Mouse (Mus musculus): ENCODE data around the gene Cry1. TPM values are rescaled to one million over a fixed set of nuclear protein-coding genes. Genes with fewer than 3 reads are reported as not detected.
A peak's percentile ranks its signal among the peaks of the same experiment; 100 is the strongest.

Gene Cry1
- polyA plus RNA-seq, 1 experiment from 2014 or later, result 3.9 TPM

GRCm38 (mm10) chr10:85136573-85136972 lies 48.3 kb downstream of the Cry1 start:
- no peak overlapping the region for H3K27ac ChIP-seq
- WGBS (ENCODE audit: missing documents), result 98% methylated on average over 6 of the region's 6 CpGs
- H3K79me2 ChIP-seq (ENCODE audit: inconsistent target), result no peaks in the 10 kb centered on the region
- no peak overlapping the region for H3K4me3 ChIP-seq (ENCODE audit: inconsistent target)
- no peaks in the 10 kb centered on the region for H3K36me3 ChIP-seq (ENCODE audit: inconsistent target)

GRCm38 (mm10) chr10:85128453-85128852 lies 56.4 kb downstream of the Cry1 start:
- Histone ChIP-seq H3K4me3 (ENCODE audit: inconsistent target) (no peak overlapping the region), H3K27ac (no peak overlapping the region), H3K79me2 (ENCODE audit: inconsistent target) (no peaks in the 10 kb centered on the region), H3K36me3 (ENCODE audit: inconsistent target) (no peaks in the 10 kb centered on the region)
- WGBS (ENCODE audit: missing documents), result 13% methylated on average over 7 of the region's 7 CpGs

DNA sequence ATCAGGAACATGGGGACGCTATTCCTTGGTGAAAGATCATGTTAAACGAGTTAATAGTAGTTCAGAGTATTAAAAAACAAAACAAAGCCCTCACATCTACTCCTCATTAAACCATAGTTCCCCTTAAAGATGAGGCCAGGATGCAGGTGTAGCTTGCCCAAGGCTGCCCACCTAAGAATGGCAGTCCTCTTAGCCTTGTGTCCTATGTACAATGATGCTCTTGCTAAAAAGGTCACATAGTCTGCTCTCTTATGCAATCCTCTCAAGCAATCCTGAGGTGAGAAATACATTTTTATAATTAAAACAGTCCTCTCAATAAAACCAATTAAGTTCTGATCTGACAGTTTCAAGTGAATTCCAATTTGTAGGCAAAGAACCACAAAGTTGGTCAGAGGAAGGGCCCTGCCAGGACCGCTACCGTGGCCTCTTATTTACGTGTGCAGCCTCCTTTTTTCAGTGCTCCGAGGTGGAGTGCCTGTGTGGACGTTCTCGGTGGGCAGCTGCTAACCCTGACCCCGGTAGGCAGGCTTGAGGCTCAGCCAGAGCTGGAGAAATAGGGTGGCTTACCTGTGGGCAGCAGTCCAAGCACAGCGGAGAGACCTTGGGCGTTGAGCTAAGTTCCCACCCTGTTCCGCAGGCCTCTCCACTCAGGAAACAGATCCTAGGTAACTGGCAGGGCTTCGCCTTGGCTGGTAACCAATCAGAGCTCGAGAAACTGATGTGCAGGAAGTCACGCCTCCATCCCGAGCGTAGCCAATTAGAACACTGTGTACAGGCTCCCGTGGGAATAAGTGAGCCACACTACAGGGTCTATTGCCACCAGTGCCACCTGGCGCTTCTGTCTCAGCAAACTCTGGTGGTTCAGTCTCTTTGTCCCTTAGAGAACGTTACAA lies 57.2 kb downstream of the Cry1 start, which contains the start of gene Mterf2:
Gene Mterf2, minus strand, starts transcription at position 633 of the 893 bp plus-strand sequence.
- 16% methylated on average over 20 of the region's 20 CpGs for WGBS (ENCODE audit: missing documents)
- H3K4me3 ChIP-seq (ENCODE audit: inconsistent target), result peak within 1 kb of the TSS; percentile 25
- H3K36me3 ChIP-seq (ENCODE audit: inconsistent target), result no peaks in the 10 kb centered on the region
- H3K27ac ChIP-seq, result no peak within 1 kb of the TSS
- no peaks in the 10 kb centered on the region for H3K79me2 ChIP-seq (ENCODE audit: inconsistent target)

DNA sequence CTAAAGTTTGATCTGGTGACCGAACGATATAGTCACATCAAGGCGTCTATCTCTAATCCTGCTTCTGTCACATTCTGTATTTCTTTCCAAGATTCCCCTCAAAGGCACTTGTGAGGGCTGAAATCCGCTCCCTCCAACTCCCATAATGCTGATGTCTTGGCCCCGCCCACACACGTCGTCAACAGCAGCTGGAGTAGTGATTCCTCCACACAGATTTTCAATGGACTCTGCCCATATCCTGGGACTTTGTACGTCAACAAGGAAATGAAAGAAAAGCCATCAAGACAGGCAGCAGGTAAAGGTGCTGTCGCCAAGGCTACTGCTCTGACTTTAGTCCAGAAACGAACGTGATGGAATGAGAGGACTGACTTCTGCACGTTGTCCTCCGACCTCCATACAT lies 59.7 kb downstream of the Cry1 start:
- Histone ChIP-seq H3K27ac (no peak overlapping the region), H3K79me2 (ENCODE audit: inconsistent target) (no peaks in the 10 kb centered on the region), H3K36me3 (ENCODE audit: inconsistent target) (no peaks in the 10 kb centered on the region), H3K4me3 (ENCODE audit: inconsistent target) (no peak overlapping the region)
- 87% methylated on average over 13 of the region's 13 CpGs for WGBS (ENCODE audit: missing documents)

- WGBS (ENCODE audit: missing documents), result 94% methylated on average over 4 of the region's 4 CpGs
- H3K79me2 ChIP-seq (ENCODE audit: inconsistent target), result no peaks in the 10 kb centered on the region
- no peaks in the 10 kb centered on the region for H3K36me3 ChIP-seq (ENCODE audit: inconsistent target)
Measured at GRCm38 (mm10) chr10:85114409-85114808, 70.5 kb downstream of the Cry1 start.

DNA sequence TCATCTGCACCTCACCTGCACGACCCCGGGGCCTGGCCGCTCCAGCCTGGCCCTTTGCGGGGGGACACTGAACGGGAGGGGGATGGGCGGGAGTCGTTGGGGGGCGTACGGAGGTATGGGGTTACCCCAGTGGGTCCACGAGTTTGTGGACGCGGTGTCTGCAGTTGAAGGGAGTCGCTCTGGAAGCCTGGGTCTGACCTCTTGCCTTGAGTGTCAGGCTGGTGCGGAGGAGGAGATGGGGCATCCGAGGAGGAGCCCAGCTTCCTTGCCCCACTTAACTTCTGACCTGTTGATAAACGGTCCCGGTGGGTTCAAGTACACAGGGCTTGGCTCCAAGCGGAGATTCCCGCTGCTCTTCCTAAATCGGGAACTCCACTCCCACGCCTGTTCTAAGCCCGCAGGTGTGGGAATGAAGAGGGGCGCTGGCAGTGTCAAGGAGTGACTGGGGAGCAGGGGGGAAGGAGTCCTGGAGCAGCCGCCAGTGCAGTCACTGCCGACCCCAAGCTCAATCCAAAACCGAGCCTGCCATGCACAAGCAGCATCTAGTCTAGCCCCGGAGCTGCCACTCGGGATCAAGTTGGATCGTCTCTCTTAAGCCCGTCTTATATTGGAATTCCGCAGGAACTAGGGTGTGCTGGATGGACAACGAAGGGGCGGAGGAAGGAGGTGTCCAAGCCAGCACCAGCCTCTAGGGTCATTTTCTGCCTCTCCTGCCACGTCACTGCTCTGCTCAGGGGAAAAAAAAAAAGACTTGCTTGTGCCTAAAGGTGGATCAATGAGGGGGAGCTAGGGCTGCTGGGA lies 81.6 kb downstream of the Cry1 start:
- WGBS (ENCODE audit: missing documents), result 7% methylated on average over 31 of the region's 34 CpGs
- Histone ChIP-seq H3K4me3 (ENCODE audit: inconsistent target) (peak overlapping the region; percentile 50), H3K27ac (no peak overlapping the region), H3K79me2 (ENCODE audit: inconsistent target) (no peaks in the 10 kb centered on the region), H3K36me3 (ENCODE audit: inconsistent target) (no peaks in the 10 kb centered on the region)

More at GRCm38 (mm10) chr10:85114409-85114808, 70.5 kb downstream of the Cry1 start:
- H3K27ac ChIP-seq, result no peak overlapping the region
- no peak overlapping the region for H3K4me3 ChIP-seq (ENCODE audit: inconsistent target)

DNA sequence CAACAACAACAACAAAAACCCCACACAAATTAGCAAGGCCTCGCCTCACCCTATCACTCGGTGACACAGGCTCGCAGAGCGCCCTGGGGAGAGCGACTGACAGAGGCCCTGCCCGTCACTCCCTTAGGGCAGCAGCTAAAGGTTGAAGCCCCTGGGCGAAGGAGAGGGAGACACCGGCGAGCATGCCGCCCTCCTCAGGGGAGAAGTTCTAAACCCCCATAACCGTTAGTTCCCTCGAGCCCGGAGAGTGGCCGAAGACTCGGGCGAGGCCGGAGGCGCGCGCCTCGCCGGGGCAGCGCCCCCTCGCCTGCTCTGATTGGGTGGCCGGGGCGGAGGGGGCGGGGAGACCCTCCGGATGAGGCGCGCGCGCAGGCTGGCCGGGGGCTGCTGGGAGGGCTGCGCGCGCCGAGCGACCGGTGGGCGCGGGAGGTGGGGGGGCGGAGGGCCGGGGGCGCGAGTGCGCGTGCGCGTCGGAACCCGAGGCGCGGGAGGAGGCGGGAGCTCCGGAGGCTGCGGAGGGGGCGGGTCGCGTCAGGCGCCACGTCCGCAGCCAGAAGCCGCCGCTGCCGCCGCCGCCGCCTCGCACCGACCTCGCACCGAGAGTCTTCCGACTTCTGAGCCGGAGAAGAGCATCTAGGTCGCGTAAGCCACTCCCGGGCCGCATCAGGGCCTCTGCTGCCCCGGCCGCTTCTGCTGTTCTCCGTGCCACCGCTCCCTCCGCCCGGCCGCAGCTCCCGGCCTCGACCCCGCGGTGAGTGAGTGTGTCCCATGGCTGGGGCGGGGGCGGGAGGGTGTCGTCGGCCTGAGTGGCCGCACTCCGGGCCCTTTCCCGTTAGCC lies 82.4 kb downstream of the Cry1 start, which contains the start of the genes Fhl4 and Tmem263:
Gene Fhl4, minus strand, starts transcription at position 249 of the 838 bp plus-strand sequence.
Gene Tmem263, plus strand, starts transcription at position 381 of the 838 bp plus-strand sequence.
- H3K27ac ChIP-seq, result peak within 1 kb of the TSS; percentile 51
- WGBS (ENCODE audit: missing documents), result under 1% methylated on average over 51 of the region's 96 CpGs
- no peaks in the 10 kb centered on the region for H3K36me3 ChIP-seq (ENCODE audit: inconsistent target)
- H3K4me3 ChIP-seq (ENCODE audit: inconsistent target), result peak within 1 kb of the TSS; percentile 55
- H3K79me2 ChIP-seq (ENCODE audit: inconsistent target), result no peaks in the 10 kb centered on the region

- Histone ChIP-seq H3K27ac (peak overlapping the region; percentile 51), H3K36me3 (ENCODE audit: inconsistent target) (no peaks in the 10 kb centered on the region), H3K79me2 (ENCODE audit: inconsistent target) (no peaks in the 10 kb centered on the region), H3K4me3 (ENCODE audit: inconsistent target) (peak overlapping the region; percentile 55)
- WGBS (ENCODE audit: missing documents), result 19% methylated on average over 9 of the region's 10 CpGs
Measured at GRCm38 (mm10) chr10:85101841-85102240, 83.0 kb downstream of the Cry1 start.

Other genes starting within 250 kb of the Cry1 start
- 0.10 to 0.14 TPM in 2 of 3 replicates, not detected in the other for gene Fhl4, start 82.6 kb downstream of the Cry1 start, polyA plus RNA-seq (2018)
- 2.7 to 4.4 TPM (median 4.3 TPM) in 3 replicates for gene Tmem263, start 82.4 kb downstream of the Cry1 start, polyA plus RNA-seq (2018)
- gene Mterf2, start 57.0 kb downstream of the Cry1 start, polyA plus RNA-seq (2018), result not detected in 3 replicates
- gene Btbd11, start 201.8 kb upstream of the Cry1 start, polyA plus RNA-seq (2018), result 0.10 to 0.26 TPM (median 0.15 TPM) in 3 replicates

All from macrophage (primary cell).